Mouse (Mus musculus): ENCODE measurements at regions not wholly inside any gene's neighbourhood (a gene's known extent, or its start where the extent isn't known, plus 50 kb on each side); places are given as distances from the start of the nearest gene placed in this dataset.

GRCm38 (mm10) chr14:81254343-81254838 is 1270.5 kb downstream of the Olfm4 start:
- no peak for DNase-seq

- no peak for DNase-seq
Observed at GRCm38 (mm10) chr14:81255423-81255822, 1271.5 kb downstream of the Olfm4 start.

- DNase-seq: no peak
Observed at GRCm38 (mm10) chr14:81267637-81268373, 1283.9 kb downstream of the Olfm4 start.

GRCm38 (mm10) chr14:81287489-81288025 is 1303.7 kb downstream of the Olfm4 start:
- no peak for DNase-seq

GRCm38 (mm10) chr14:81307160-81307559 is 1323.3 kb downstream of the Olfm4 start:
- peak; percentile 23 for DNase-seq

- no peak for DNase-seq
Observed at GRCm38 (mm10) chr14:81341058-81341457, 1357.2 kb downstream of the Olfm4 start.

- DNase-seq: no peak
Observed at GRCm38 (mm10) chr14:81387566-81387965, 1403.7 kb downstream of the Olfm4 start.
